Mouse (Mus musculus) liver, adult 2 months (tissue): ENCODE results near the gene Fam71b.

Experiments
- CTCF ChIP-seq: fragments of 200-500 bp; IDR thresholded peaks from 2 replicates; pipeline ENCODE4 v1.5.1; 2011; ENCODE audit warnings: low read depth, low read length, control low read depth
- POLR2A ChIP-seq: fragments of 200-500 bp; IDR thresholded peaks from 2 replicates; pipeline ENCODE4 v1.6.1; 2011; ENCODE audit warnings: low read length, control low read depth; ENCODE audit not compliant: insufficient read depth; ENCODE audit errors: extremely low read depth

GRCm38 (mm10) chr11:46436760-46437458, 40.5 kb downstream of the Fam71b start, which contains the start of gene Med7:
- TF ChIP-seq CTCF: no peak
- peak; percentile 66; the same call in 1 of the 2 replicates for TF ChIP-seq POLR2A
